Mouse (Mus musculus): ENCODE data around the gene Tbc1d22b.

Gene Tbc1d22b

DNA sequence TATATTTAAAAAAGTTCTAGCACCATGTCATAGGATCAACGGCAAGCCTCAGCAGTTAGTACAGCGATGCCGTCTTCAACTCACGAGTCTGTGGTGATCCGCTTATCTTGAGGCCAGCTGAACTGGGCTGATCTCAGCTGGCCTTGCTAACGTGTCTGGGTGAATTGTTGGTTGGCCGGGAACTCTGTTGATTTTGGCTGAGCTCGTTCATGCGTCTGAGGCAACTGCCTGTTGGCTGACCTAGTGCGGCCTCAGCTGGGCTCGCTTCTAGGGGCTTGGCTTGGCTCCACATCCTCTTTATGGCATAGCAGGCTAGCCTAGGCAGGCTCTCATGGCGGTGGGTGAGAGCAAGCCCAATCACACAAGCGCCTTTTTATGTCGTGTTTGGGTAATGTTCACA, 8.2 kb upstream of the Tbc1d22b start:
- no peak for DNase-seq (ENCODE audit: low read depth, low spot score)

DNA sequence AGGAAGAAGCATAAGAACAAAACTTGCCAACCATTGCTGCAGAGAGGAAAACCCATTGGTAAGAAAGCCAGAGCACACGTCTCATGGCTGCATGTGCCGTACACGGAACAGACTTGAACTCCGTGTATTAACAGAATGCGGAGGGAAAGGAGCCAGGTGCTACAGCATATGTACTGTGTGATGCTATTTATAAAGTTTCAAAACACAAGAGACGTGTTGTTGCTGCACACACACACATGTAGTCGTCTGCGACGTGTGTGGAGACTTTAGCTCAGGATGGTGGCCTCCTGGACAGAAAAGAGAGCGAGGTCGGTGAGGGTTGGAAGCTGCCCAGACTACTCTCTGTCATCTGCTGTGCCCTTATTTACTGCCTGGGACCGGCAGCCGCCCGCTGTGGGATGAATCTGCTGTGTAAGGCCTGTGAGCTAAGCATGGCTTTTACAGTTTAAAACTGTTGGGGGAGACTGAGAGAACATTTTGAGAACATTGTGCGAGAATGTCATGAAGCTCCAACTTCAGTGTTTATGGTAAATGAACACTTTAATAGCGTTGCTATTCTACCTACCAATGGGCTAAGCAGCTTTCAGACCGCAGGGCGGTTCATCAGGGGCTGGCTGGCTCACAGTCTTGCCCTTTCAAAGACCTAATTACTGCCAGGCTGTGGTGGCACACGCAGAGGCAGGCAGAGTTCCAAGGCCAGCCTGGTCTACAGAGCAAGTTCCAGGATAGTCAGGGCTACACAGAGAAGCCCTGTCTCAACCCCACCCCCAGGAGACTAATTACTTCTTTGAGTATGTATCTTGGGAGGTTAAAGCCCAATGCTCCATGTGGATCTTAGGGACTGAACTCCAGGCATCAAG, 6.5 kb upstream of the Tbc1d22b start:
- DNase-seq (ENCODE audit: low read depth, low spot score) = no peak

DNA sequence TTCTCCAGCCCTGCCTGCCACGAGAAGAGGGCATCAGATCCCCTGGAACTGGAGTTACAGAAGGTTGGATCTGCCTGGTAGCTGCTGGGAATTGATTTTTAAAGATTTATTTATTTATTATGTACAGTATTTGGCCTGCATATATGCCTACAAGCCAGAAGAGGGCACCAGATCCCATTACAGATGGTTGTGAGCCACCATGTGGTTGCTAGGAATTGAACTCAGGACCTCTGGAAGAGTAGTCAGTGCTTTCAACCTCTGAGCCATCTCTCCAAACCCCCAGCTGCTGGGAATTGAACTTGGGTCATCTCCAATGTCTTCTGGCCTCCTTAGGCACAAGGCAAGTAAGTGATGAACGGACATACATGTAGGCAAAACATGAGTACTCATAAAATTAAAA, 5.5 kb upstream of the Tbc1d22b start:
- DNase-seq (ENCODE audit: low read depth, low spot score) = no peak

DNA sequence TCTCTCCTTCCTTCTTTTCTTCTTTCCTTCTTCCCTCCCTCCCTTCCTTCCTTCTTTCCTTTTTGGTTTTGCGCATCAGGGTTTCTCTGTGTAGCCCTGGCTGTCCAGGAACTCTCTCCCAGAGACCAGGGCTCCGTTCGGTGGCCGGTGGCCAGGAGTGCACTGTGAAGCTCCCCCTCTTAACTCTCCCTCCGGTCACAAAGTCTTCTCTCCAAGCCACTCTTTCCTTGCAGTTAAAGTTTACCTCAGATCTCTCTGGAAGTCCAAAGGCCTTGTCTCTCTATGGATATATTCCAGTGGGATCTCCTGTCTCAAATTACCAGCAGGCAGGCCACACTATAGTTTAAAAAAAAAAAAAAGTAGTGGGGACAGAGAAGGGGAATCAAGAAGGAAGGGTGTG, 4.3 kb upstream of the Tbc1d22b start:
- DNase-seq (ENCODE audit: low read depth, low spot score) = no peak

DNA sequence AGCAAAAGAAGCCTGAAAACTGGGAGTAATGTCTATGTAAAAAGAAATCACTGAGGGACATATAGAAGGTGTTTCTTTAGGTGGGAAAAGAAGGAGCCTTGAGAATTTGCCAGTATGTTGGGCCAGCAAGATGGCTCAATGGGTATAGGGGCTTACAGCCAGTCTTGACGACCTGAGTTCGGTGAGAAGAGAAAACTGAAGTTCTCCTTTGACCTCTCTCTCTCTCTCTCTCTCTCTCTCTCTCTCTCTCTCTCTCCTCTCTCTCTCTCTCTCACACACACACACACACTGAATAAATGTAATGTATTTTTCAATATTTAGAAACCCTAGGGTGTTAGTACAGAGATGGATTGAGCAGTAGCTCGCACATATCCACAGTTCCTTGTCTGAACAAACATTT, 1.1 kb upstream of the Tbc1d22b start:
- DNase-seq (ENCODE audit: low read depth, low spot score) = peak; percentile 24

DNA sequence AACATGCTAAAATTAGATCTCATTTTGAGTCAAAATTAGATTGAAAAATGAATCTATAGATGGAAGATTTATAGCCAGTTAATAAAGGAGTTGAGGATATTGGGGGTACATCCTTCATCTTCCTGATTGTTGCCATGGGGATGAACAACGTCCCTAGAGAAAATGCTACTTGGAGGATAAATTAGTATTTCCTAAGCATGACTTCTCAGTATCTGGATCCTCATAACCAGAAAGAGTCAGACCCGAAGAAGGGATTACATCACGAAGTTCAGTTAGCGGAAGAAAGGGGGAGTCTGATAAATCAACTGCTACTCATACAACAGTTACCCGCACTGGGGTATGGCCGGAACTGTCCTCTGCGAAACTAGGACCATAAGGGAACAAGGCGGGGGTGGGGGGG, 591 bp upstream of the Tbc1d22b start:
- DNase-seq (ENCODE audit: low read depth, low spot score) = no peak

DNA sequence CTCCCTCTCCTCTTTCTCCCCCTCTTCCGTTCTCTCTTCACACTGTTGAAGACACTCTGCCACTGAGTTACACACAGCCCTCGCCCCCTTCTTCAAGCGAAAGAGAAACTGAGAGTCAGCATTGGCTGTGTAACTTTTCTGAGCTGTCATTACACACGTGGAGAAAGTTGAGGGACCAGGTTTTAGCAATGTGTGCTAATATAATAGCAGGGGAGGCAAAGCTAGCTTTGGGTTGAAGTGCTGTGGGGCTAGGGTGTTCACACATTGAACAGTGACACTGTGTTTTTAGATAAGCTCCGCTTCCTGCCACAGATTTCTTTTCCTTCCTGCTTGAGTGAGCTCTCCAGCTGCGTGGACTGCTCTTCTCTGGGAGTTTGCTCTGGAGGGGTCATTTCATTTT, 1.4 kb downstream of the Tbc1d22b start:
- DNase-seq (ENCODE audit: low read depth, low spot score) = peak; percentile 57

DNA sequence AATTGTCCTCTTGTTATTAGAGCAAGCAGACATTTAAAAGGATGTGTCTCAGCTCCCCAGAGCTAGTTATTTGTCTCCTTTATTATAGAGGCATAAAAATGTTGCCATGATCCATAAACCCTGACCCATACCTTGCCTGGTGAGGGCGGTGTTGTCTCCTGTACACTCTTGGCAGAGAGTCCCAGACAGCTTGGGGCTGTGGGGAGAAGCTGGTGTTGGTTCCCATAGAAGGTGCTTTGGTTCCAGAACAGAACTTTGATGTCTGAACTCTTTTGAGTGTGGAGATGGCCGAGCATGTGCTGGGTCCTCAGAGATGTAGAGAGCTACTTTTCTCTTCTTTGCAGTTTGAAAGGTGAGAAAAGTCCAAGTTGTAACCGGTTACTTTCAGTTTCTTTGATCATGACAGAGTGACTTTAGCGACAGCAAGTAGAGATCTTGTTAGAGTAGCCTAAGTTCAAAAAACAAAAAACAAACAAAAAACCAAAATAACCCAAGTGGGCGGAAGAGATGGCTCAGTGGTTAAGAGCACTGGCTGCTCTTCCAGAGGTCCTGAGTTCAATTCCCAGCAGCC, 2.7 kb downstream of the Tbc1d22b start, which contains the start of gene Tmem217:
Tmem217 (minus strand) TSS at position 224 of the 571 bp plus-strand sequence.
- peak; percentile 58 for DNase-seq (ENCODE audit: low read depth, low spot score)

DNA sequence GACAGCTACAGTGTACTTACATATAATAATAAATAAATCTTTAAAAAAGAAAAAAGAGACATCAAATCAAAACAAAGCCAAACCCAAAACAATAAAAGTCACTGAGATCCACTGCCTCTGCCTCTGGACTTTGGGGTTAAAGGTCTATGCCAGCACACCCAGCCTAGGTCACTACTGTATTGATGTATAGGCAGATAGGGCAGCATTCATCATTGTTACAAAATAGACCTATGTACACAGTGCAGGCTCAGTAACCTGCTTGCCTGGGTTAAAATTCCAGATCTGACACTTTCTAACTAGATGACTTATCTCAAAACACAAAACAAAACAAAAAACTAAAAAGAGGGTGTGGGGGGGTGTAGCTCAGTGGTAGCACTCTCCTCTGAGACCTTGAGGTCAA, 4.6 kb downstream of the Tbc1d22b start:
- DNase-seq (ENCODE audit: low read depth, low spot score) = no peak

DNA sequence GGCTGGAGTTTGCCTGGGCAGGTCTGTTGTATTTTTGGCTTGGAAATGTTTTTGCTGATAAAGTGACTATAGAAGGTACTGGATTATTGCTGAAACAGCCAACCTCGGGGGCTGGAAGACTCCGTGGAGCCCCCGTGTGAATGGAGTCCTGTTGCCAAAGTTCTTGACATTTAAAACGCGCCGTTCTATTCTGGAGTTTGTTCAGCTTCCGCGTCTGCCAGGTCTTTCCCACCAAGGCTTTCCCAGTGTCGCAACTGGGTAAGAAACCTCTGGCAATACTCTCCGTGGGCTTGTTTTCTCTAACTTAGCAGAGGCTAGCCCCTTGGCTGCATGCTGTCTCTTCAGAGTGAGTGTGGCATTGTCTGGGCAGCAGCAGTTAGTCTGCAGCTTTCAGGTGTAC, 6.9 kb downstream of the Tbc1d22b start:
- DNase-seq (ENCODE audit: low read depth, low spot score) = no peak

DNA sequence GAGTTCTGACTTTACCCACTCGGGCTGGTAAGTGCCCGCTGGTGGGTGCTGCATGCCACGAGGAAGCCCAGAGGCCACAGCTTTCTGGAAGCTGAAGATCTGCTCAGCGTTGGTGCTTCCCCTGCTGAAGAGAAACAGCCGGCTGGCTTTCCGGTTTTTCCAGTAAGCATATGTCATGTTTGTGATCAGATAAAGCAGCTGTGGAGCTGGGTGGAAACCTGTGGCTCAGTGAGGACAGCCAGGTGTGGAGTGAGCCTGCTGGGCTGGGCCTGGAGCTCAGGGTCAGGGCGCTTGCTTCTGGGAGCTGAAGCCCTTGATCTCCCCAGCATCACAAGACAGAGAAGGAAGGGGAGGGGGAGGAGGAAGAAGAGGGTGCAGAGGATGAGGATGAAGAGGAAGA, 7.3 kb downstream of the Tbc1d22b start:
- DNase-seq (ENCODE audit: low read depth, low spot score) = no peak

DNA sequence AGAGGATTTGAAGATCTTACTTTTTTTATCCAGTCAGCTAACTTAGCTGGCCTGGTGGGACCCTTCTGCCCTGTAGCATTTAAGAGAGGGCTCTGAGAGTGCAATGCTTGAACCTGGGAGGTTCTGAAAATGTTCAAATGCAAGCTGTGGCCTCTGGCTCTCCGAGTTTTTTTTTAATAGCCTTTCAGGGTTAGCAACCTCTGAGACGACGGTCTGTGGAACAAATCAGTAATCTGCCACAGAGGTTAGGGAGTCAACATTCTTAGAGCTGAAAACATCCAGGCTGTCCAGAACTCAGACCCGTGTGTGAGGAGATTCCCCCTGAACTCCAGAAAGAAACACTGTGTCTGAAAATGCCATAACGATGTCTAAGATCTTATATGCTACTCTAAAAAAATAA, 8.9 kb downstream of the Tbc1d22b start:
- DNase-seq (ENCODE audit: low read depth, low spot score) = no peak

DNA sequence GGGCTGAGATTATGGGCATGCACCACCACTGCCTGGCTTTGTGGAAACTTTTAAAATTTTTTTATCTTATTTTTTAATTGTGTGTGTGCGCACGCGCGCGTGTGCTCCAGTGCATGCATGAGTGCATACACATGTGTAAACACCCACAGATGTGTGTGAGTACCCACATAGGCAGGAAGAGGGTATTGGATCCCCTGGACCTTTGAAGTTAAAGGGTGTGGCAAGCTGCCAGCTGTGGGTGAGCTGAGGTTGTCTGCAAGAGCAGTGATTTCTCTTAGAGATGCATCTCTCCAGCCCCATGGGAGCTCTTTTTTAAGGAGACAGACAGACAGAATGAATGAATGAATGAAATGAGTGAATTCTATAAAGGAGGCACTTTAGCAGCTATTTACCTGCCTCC, 15.9 kb downstream of the Tbc1d22b start:
- peak; percentile 17 for DNase-seq (ENCODE audit: low read depth, low spot score)

DNA sequence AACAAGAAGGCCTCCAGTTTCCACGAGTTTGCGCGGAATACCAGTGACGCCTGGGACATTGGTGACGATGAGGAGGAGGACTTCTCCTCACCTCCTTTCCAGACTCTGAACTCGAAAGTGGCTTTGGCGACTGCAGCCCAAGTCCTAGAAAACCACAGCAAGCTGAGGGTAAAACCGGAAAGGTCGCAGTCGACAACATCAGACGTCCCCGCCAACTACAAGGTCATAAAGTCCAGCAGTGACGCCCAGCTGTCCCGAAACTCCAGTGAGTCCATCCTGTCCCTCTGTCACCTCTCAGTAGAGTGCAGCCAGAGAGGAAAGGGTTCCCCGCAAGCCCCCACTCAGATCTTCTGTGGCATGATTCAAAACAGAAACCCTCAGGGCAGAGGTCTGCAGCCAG, 18.9 kb downstream of the Tbc1d22b start:
- DNase-seq (ENCODE audit: low read depth, low spot score) = no peak

DNA sequence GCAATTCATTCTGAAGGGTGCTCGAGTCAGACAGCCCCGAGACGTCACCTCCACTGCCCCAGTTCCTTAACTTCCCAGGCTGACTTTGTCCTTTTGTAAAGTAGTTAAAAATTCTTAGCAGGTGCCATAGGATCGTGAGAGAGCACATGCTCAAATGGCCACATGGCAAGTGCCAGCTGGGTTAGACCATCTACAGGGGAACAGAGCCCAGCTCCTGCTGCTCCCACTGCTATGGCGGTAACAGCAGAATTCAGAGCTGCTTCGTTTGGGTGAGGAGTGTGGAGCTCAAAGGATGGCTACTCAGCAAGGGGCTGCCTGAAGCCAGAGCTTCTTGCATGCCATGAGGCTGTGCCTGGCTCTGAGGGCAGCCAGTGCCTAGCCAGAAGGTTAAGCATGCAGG, 20.2 kb downstream of the Tbc1d22b start:
- no peak for DNase-seq (ENCODE audit: low read depth, low spot score)

DNA sequence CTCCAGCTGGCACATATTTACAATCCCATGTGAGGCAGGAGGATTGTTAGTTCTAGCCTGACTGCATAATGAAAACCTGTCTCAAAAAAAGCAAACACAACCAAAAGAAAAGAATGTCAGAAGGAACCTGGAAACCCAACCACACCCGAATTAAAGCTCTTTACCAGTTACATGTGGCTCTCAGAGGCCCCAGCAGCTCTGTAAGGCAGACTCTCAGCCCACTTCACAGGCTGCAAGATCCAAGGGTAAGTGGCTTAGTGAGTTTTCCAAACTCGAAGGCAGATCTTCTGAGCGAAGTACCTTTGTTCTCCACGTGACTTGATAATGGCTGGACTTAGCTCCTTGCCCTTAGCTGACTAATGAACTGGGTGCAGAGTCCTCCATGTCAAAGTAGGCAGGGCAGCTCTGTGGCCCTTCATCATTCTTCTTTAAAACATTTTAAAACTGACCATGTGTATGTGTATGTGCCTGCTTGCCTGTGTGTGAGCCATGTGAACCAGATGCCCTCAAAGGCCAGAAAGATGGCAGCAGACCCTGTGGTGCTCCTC, 30.1 kb downstream of the Tbc1d22b start:
- no peak for DNase-seq (ENCODE audit: low read depth, low spot score)

DNA sequence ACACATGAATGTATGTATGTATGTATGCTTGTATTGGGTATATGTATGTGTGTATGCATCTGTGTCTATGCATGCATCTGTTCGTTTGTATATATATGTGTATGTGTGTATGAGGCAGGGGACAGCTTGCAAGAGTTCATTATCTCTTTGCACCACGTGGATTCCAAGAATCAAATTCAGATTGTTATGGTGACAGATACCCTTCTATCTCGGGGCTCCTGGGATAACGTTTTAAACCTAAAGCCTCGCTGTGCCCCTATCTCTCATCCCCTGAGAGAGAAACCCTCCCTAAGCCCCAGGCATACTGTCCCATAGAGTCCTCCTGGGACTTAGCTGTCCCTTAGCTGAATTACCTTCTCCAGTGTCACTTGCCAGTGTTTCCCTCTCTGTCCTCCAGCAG, 34.0 kb downstream of the Tbc1d22b start:
- DNase-seq (ENCODE audit: low read depth, low spot score) = no peak

DNA sequence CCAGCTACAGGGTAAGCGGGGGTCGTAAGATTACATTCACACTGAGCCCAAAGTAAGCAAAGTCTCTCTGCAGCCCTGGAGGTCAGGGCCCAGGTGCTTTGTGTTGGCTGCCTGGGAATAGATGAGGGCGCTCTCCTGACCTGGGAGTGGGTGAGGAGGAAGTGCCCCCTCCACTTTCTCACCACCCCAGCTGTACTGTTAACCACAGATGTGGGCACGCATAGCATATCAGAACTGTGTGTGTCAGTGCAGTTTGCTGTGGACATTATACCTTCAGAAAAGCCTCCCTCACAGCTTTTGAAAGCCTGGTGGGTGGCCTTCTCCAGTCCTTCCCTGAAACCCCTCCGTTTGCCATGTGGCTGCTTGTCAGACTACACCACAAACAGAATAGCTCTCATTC, 34.7 kb downstream of the Tbc1d22b start:
- no peak for DNase-seq (ENCODE audit: low read depth, low spot score)

DNA sequence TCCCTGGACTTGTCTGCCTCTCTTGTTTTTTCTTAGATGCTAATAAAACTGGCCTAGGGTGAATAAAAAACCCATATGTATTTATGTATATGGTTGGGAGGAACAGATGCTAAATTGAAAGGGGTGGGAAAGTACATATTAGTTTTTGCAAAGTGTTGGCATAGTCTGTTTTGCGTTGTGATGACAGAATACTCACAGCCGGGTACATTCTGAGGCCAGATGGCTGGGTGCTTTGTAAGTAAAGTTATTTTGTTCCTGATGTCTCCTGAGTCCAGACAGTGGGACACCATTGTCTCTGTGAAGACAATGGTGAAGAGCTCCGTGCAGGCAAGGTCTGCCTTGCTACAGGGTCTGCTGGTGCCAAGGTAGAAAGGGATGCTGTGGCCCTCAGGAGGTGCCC, 35.2 kb downstream of the Tbc1d22b start:
- no peak for DNase-seq (ENCODE audit: low read depth, low spot score)

DNA sequence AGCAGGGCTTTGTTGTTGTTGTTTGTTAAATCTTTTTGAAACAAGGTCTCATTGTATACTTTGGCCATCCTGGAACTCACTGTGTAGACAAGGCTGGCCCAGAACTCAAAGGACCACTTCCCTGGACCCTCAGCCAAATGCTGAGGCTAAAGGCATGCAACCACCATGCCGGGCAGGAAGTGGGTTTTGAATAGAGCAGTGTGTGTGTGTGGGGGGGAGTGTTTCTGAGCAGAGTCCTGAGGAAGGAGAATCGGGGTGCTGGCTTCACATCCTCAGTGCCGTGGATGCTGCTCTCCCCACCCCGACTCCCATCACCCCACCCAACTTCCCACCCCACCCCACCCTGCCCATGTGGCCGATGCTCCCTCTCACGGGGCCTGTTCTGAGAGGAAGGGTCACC, 35.9 kb downstream of the Tbc1d22b start:
- DNase-seq (ENCODE audit: low read depth, low spot score) = no peak

DNA sequence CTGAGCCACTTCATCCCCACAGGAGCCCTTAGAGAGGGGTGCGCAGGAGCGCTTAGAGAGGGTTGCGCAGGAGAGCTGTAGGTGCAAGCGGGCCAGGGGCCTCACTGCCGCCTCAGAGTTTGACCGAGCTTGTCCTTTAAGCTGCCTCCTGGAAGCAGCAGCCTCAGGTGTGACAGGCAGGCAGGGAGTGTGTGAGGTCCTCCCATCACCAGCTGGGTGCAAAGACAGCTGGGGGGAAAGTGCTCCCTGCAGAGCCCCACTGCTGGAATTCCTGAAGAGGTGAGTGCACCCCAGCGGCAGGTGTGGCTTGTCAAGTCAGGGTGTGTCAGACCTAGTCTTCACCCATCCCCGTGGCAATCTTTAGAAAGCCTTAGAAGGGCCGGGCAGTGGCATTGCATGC, 37.3 kb downstream of the Tbc1d22b start:
- no peak for DNase-seq (ENCODE audit: low read depth, low spot score)

DNA sequence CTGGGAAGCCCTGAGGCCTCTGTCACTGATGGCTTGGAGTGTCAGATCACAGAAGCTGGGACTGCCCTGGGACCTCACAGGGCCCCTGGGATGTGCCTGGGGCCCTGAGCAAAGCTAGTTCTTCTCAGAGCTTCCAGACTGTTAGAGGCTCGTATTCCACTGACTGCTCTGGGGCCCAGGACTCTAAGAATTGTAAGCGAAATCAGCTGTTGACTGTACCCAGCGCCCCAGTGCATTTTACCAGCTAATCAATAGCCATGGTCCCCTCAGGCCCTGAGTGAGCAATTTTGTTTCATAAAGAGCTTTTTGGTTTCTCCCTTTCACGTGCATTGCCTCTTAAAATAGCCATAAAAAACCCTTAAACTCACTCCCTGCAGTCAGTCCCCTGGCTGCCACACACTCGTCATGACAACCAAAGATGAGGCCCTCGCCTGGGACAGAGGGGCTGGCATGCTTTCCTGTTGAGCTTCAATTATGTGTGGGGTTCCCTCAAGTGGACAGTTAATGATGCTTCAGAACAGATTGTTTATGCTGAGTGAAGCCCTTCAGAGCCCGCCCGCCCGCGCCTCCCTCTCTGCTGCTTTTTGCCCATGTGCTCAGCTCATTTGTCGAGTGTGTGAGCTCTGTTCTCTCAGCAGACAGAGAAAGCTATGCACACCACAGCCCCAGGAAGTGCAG, 39.8 kb downstream of the Tbc1d22b start:
- no peak for DNase-seq (ENCODE audit: low read depth, low spot score)

All from A20 (cell line).